Mouse (Mus musculus): Measurements from ENCODE around the gene Cacfd1.
A peak's percentile ranks its signal among the peaks of the same experiment; 100 is the strongest.

The Cacfd1 gene

GRCm38 (mm10) chr2:27009714-27010244 is at the start of gene Cacfd1:
TSS of gene Cacfd1 (plus strand) at chr2:27009926.
- peak; percentile 96 for DNase-seq (ENCODE audit: low read depth, low spot score)

- DNase-seq (ENCODE audit: low read depth, low spot score), result peak; percentile 35
These were observed 49.0 kb upstream of the Cacfd1 start for GRCm38 (mm10) chr2:26960756-26961155.

- DNase-seq (ENCODE audit: low read depth, low spot score), result peak; percentile 99
These were observed 45.6 kb upstream of the Cacfd1 start, which contains the start of gene Rexo4 for GRCm38 (mm10) chr2:26963923-26964723. TSS of gene Rexo4 (minus strand) at chr2:26964386.

GRCm38 (mm10) chr2:26964724-26965370 is 44.9 kb upstream of the Cacfd1 start:
- no peak for DNase-seq (ENCODE audit: low read depth, low spot score)

GRCm38 (mm10) chr2:26967262-26967661 is 42.5 kb upstream of the Cacfd1 start:
- DNase-seq (ENCODE audit: low read depth, low spot score), result no peak

- DNase-seq (ENCODE audit: low read depth, low spot score), result no peak
These were observed 36.6 kb upstream of the Cacfd1 start, which contains the start of gene Adamts13 for GRCm38 (mm10) chr2:26973116-26973515. TSS of gene Adamts13 (plus strand) at chr2:26973416.

GRCm38 (mm10) chr2:26973960-26974359 is 35.8 kb upstream of the Cacfd1 start:
- no peak for DNase-seq (ENCODE audit: low read depth, low spot score)

- DNase-seq (ENCODE audit: low read depth, low spot score), result no peak
These were observed 29.4 kb upstream of the Cacfd1 start for GRCm38 (mm10) chr2:26980361-26980760.

- DNase-seq (ENCODE audit: low read depth, low spot score), result no peak
These were observed 25.5 kb upstream of the Cacfd1 start for GRCm38 (mm10) chr2:26984179-26984578.

GRCm38 (mm10) chr2:26984640-26985039 is 25.1 kb upstream of the Cacfd1 start:
- no peak for DNase-seq (ENCODE audit: low read depth, low spot score)

GRCm38 (mm10) chr2:26993936-26994335 is 15.8 kb upstream of the Cacfd1 start:
- DNase-seq (ENCODE audit: low read depth, low spot score), result no peak

GRCm38 (mm10) chr2:26997498-26997897 is 12.2 kb upstream of the Cacfd1 start:
- DNase-seq (ENCODE audit: low read depth, low spot score), result no peak

- no peak for DNase-seq (ENCODE audit: low read depth, low spot score)
These were observed 11.7 kb upstream of the Cacfd1 start for GRCm38 (mm10) chr2:26997993-26998392.

- peak; percentile 84 for DNase-seq (ENCODE audit: low read depth, low spot score)
These were observed 3.5 kb upstream of the Cacfd1 start for GRCm38 (mm10) chr2:27006255-27006654.

- no peak for DNase-seq (ENCODE audit: low read depth, low spot score)
These were observed 2.0 kb upstream of the Cacfd1 start for GRCm38 (mm10) chr2:27007701-27008100.

GRCm38 (mm10) chr2:27017802-27018201 is 8.1 kb downstream of the Cacfd1 start:
- DNase-seq (ENCODE audit: low read depth, low spot score), result peak; percentile 90

GRCm38 (mm10) chr2:27019530-27019929 is 9.8 kb downstream of the Cacfd1 start:
- no peak for DNase-seq (ENCODE audit: low read depth, low spot score)

- no peak for DNase-seq (ENCODE audit: low read depth, low spot score)
These were observed 11.4 kb downstream of the Cacfd1 start for GRCm38 (mm10) chr2:27021103-27021502.

- no peak for DNase-seq (ENCODE audit: low read depth, low spot score)
These were observed 12.9 kb downstream of the Cacfd1 start for GRCm38 (mm10) chr2:27022612-27023011.

GRCm38 (mm10) chr2:27024136-27024535 is 14.4 kb downstream of the Cacfd1 start:
- DNase-seq (ENCODE audit: low read depth, low spot score), result peak; percentile 35

- DNase-seq (ENCODE audit: low read depth, low spot score), result no peak
These were observed 15.8 kb downstream of the Cacfd1 start for GRCm38 (mm10) chr2:27025545-27025944.

GRCm38 (mm10) chr2:27026332-27026731 is 16.6 kb downstream of the Cacfd1 start:
- DNase-seq (ENCODE audit: low read depth, low spot score), result no peak

Measured in brain, adult 2 months (tissue).